8 mouse cellular contexts compared by ENCODE assay signal in the genomic region with DNA sequence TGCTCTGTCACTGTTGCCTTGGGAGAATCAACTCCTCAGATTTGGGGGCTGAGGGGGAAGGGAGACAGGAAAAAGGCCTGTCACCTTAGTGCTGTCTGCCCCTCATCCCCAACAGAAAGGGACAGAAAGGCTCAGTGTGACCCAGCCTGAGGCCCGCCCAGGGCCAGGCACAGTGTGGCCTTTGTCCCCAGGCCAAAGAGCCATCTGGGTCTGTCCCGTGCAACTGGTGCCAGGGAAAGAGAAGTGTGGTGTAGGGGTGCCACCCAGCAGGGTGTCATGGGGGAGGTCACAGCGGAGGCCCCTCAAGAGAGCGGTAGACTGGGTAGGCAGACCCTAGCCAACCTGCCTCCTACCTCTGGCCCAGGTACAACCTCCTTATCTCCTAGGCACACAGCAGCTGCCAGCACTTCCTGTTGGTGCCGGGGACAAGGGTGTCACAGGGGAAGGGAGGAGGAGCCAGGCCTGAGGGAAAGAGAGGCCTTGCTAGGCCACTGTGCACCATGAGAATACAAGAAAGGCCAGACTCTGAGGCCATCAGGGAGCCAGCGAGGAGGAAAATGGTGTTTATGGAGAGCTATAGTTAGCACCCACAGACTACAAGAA. TPM values are rescaled to one million over a fixed set of nuclear protein-coding genes. Genes with fewer than 3 reads are reported as not detected.
DNase-seq lines count a peak whose midpoint lies in the region; ATAC-seq and TF ChIP-seq lines count a peak whose summit lies in the region.

No protein-coding gene starts in this region.

- no peak for DNase-seq in forebrain, embryonic 10.5 days (ENCODE audit: extremely low spot score, low spot score)
- peak; percentile 37 for DNase-seq in thymus, postnatal 14 days
- no peak for DNase-seq in thymus, adult 18-20 months
- peak; percentile 86 for DNase-seq in stomach, postnatal 0 days (ENCODE audit: low spot score)
- DNase-seq in spleen, adult 18-20 months, result no peak

- H3K4me2 ChIP-seq in forebrain, embryonic 13.5 days, result no peak overlapping the region
- H3K4me2 ChIP-seq in limb, embryonic 15.5 days, result no peak overlapping the region
- no peak overlapping the region for H3K4me2 ChIP-seq in stomach, postnatal 0 days (replicated peaks; ENCODE audit: low read depth)

- no peak for TF ChIP-seq CTCF in stomach, postnatal 0 days (IDR thresholded peaks at IDR 0.05; ENCODE audit: low read depth)

- H3K4me1 ChIP-seq in forebrain, embryonic 10.5 days, result peaks cover 29% of the 10 kb centered on the region
- peaks cover 12% of the 10 kb centered on the region for H3K4me1 ChIP-seq in forebrain, embryonic 13.5 days
- peaks cover 17% of the 10 kb centered on the region for H3K4me1 ChIP-seq in limb, embryonic 15.5 days
- no peaks in the 10 kb centered on the region for H3K4me1 ChIP-seq in stomach, postnatal 0 days (replicated peaks; ENCODE audit: control insufficient read depth, insufficient read depth)

- H3K27ac ChIP-seq in forebrain, embryonic 10.5 days, result peak overlapping the region; percentile 60
- H3K27ac ChIP-seq in forebrain, embryonic 13.5 days, result no peak overlapping the region
- 0 out of 2 replicates have a peak overlapping the region, but pooled peaks have one; percentile 29 for H3K27ac ChIP-seq in limb, embryonic 15.5 days
- H3K27ac ChIP-seq in stomach, postnatal 0 days (replicated peaks), result peak overlapping the region; percentile 83

- H3K27me3 ChIP-seq in forebrain, embryonic 10.5 days (ENCODE audit: poor library complexity, severe bottlenecking), result peaks cover 6% of the 10 kb centered on the region; the same call in 1 of the 2 replicates
- no peaks in the 10 kb centered on the region for H3K27me3 ChIP-seq in forebrain, embryonic 13.5 days
- H3K27me3 ChIP-seq in limb, embryonic 15.5 days, result no peaks in the 10 kb centered on the region
- no peaks in the 10 kb centered on the region for H3K27me3 ChIP-seq in stomach, postnatal 0 days (ENCODE audit: control insufficient read depth, insufficient read depth, low read length)

- no peaks in the 10 kb centered on the region for H3K36me3 ChIP-seq in forebrain, embryonic 10.5 days (replicated peaks)
- no peaks in the 10 kb centered on the region for H3K36me3 ChIP-seq in forebrain, embryonic 13.5 days (ENCODE audit: poor library complexity, severe bottlenecking)
- H3K36me3 ChIP-seq in limb, embryonic 15.5 days, result no peaks in the 10 kb centered on the region
- no peaks in the 10 kb centered on the region for H3K36me3 ChIP-seq in stomach, postnatal 0 days (ENCODE audit: control insufficient read depth, insufficient read depth, low read length)

- ATAC-seq in forebrain, embryonic 13.5 days, result no peak
- ATAC-seq in limb, embryonic 15.5 days (ENCODE audit: insufficient number of reproducible peaks, low FRiP score, low TSS enrichment, low read depth), result no peak
- ATAC-seq in stomach, postnatal 0 days (ENCODE audit: low FRiP score, low TSS enrichment), result peak; percentile 85
- ATAC-seq in activated CD4-positive, CD25-positive, alpha-beta regulatory T cell, adult 4 months, result no peak

- H3K9me3 ChIP-seq in forebrain, embryonic 10.5 days, result no peaks in the 10 kb centered on the region
- H3K9me3 ChIP-seq in forebrain, embryonic 13.5 days (replicated peaks), result no peaks in the 10 kb centered on the region
- no peaks in the 10 kb centered on the region for H3K9me3 ChIP-seq in limb, embryonic 15.5 days
- H3K9me3 ChIP-seq in stomach, postnatal 0 days (ENCODE audit: control insufficient read depth, low read length), result no peaks in the 10 kb centered on the region

- no peak overlapping the region for H3K9ac ChIP-seq in forebrain, embryonic 13.5 days
- no peak overlapping the region for H3K9ac ChIP-seq in limb, embryonic 15.5 days
- no peak overlapping the region for H3K9ac ChIP-seq in stomach, postnatal 0 days (ENCODE audit: low read length)

- H3K4me3 ChIP-seq in forebrain, embryonic 10.5 days, result no peak overlapping the region
- no peak overlapping the region for H3K4me3 ChIP-seq in forebrain, embryonic 13.5 days
- no peak overlapping the region for H3K4me3 ChIP-seq in limb, embryonic 15.5 days
- no peak overlapping the region for H3K4me3 ChIP-seq in stomach, postnatal 0 days (ENCODE audit: low read depth, low read length)

- WGBS in forebrain, embryonic 10.5 days, result 68% methylated on average over 6 of the region's 6 CpGs
- WGBS in forebrain, embryonic 13.5 days, result 80% methylated on average over 6 of the region's 6 CpGs
- 69% methylated on average over 6 of the region's 6 CpGs for WGBS in limb, embryonic 15.5 days
- WGBS in stomach, postnatal 0 days, result 57% methylated on average over 6 of the region's 6 CpGs

- no peak for TF ChIP-seq EP300 in stomach, postnatal 0 days (optimal IDR thresholded peaks at IDR 0.05)

RNA-seq across cellular contexts. Expression of gene Cdk18, which starts 13.6 kb away (rescaled TPM):
- polyA plus RNA-seq in forebrain, embryonic 10.5 days (2016; fragmentation: Nextera tagmentation; extraction: Ambion mirVana), result 1.4 and 1.5 TPM in 2 replicates
- 0.23 and 0.59 TPM in 2 replicates for polyA plus RNA-seq in forebrain, embryonic 13.5 days (2015; fragmentation: Nextera tagmentation; extraction: Ambion mirVana)
- polyA plus RNA-seq in limb, embryonic 15.5 days (2015; fragmentation: Nextera tagmentation; extraction: Ambion mirVana), result 1.4 and 2.7 TPM in 2 replicates
- 9.7 and 14.5 TPM in 2 replicates for polyA plus RNA-seq in stomach, postnatal 0 days (2015; fragmentation: Nextera tagmentation; extraction: Ambion mirVana)
- polyA plus RNA-seq in activated CD4-positive, CD25-positive, alpha-beta regulatory T cell, adult 4 months (2017; shearing (Covaris generic)), result not detected

RNA-seq across cellular contexts. Expression of gene Mfsd4a, which starts 58.0 kb away (rescaled TPM):
- 11.1 and 13.0 TPM in 2 replicates for polyA plus RNA-seq in forebrain, embryonic 10.5 days (2016; fragmentation: Nextera tagmentation; extraction: Ambion mirVana)
- polyA plus RNA-seq in forebrain, embryonic 13.5 days (2015; fragmentation: Nextera tagmentation; extraction: Ambion mirVana), result 7.8 and 8.1 TPM in 2 replicates
- polyA plus RNA-seq in limb, embryonic 15.5 days (2015; fragmentation: Nextera tagmentation; extraction: Ambion mirVana), result 11.7 and 14.7 TPM in 2 replicates
- 16.7 TPM in 2 replicates for polyA plus RNA-seq in stomach, postnatal 0 days (2015; fragmentation: Nextera tagmentation; extraction: Ambion mirVana)
- 10 to 100 TPM; 39.0 to 45.4 TPM for polyA plus RNA-seq in activated CD4-positive, CD25-positive, alpha-beta regulatory T cell, adult 4 months (2017; shearing (Covaris generic))

Comparison
In these comparisons a context has a peak if more than half of its experiments do, and no peak if none do; other contexts are left out.
1. DNase-seq: peak in thymus, postnatal 14 days (single experiment) and stomach, postnatal 0 days (single experiment); none in forebrain, embryonic 10.5 days (single experiment), thymus, adult 18-20 months (0 of 2) and spleen, adult 18-20 months (0 of 2).